Comparison of ENCODE assay signal across 9 mouse cellular contexts in the genomic region with DNA sequence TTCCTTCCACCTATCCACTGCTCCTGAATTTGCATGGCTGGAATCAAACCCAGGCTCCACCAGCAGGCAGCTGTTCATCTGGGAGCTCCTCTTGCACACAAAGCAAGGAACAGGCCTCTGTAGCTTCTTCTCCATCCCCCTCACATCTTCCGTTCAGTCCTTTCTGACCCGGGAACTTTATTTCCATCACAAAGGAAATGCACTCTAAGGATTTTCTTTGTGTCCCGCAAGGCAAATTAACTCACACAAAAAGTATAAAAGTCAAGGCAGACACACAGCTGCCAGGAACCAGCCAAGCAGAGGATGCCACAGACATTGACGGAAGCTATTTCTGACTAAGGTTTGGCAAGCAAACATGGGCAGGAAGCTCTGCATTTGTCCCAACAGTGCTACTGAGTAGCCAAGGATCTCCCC. TPM values are rescaled to one million over a fixed set of nuclear protein-coding genes. Genes with fewer than 3 reads are reported as not detected.
DNase-seq lines count a peak whose midpoint lies in the region; ATAC-seq and TF ChIP-seq lines count a peak whose summit lies in the region.
"Had no signal": no experiment of that assay in that cellular context is flagged by ENCODE, and none has a peak within 500 bp of the region (broad histone marks: within the 10 kb centered on the region; RNA-seq: fewer than 3 reads in every experiment).

No protein-coding gene starts in this region.

- H3K27me3 ChIP-seq in heart, embryonic 15.5 days = no peaks in the 10 kb centered on the region
- no peaks in the 10 kb centered on the region for H3K27me3 ChIP-seq in liver, embryonic 16.5 days (ENCODE audit: control insufficient read depth, insufficient read depth, low read depth, low read length)
- no peaks in the 10 kb centered on the region for H3K27me3 ChIP-seq in cerebellum, adult 2 months (ENCODE audit: control insufficient read depth, insufficient read depth, low read length)

- no peak overlapping the region for H3K4me3 ChIP-seq in heart, embryonic 15.5 days
- H3K4me3 ChIP-seq in liver, embryonic 16.5 days (ENCODE audit: low read depth, low read length) = no peak overlapping the region
- H3K4me3 ChIP-seq in cerebellum, adult 2 months (replicated peaks; ENCODE audit: insufficient read depth, low read depth, low read length) = no peak overlapping the region

- peaks cover 7% of the 10 kb centered on the region; the same call in 1 of the 2 replicates for H3K36me3 ChIP-seq in heart, embryonic 15.5 days
- H3K36me3 ChIP-seq in liver, embryonic 16.5 days (ENCODE audit: control insufficient read depth, insufficient read depth) = peaks cover 24% of the 10 kb centered on the region

- DNase-seq in ES-CJ7 (ENCODE audit: low read depth, low spot score) = peak; percentile 94
- no peak for DNase-seq in cerebellum, adult 2 months
- no peak for DNase-seq in frontal cortex, postnatal 25 days (ENCODE audit: low spot score in 2 of 2)
- no peak for DNase-seq in adrenal gland, postnatal 14 days
- no peak for DNase-seq in frontal cortex, postnatal 14 days (ENCODE audit: low spot score in 2 of 2)

- H3K4me2 ChIP-seq in heart, embryonic 15.5 days = no peak overlapping the region
- H3K4me2 ChIP-seq in liver, embryonic 16.5 days (ENCODE audit: low read depth, low read length) = no peak overlapping the region

- H3K9ac ChIP-seq in heart, embryonic 15.5 days = no peak overlapping the region
- H3K9ac ChIP-seq in liver, embryonic 16.5 days (ENCODE audit: low read depth, low read length) = no peak overlapping the region

- no peak for TF ChIP-seq POLR2A in cerebellum, adult 2 months (IDR thresholded peaks at IDR 0.05; ENCODE audit: borderline replicate concordance, insufficient read depth, low read length)

- H3K27ac ChIP-seq in heart, embryonic 15.5 days = peak overlapping the region; percentile 35; the same call in 1 of the 2 replicates
- H3K27ac ChIP-seq in liver, embryonic 16.5 days (ENCODE audit: low read length) = 0 out of 2 replicates have a peak overlapping the region, but pooled peaks have one; percentile 26
- H3K27ac ChIP-seq in cerebellum, adult 2 months (ENCODE audit: insufficient read depth, low read length) = no peak overlapping the region

- peaks cover 12% of the 10 kb centered on the region for H3K4me1 ChIP-seq in heart, embryonic 15.5 days (replicated peaks)
- H3K4me1 ChIP-seq in liver, embryonic 16.5 days (ENCODE audit: control insufficient read depth, low read depth, low read length) = peaks cover 8% of the 10 kb centered on the region
- peaks cover 37% of the 10 kb centered on the region for H3K4me1 ChIP-seq in cerebellum, adult 2 months (ENCODE audit: control insufficient read depth, insufficient read depth, low read length)

- TF ChIP-seq CTCF in cerebellum, adult 2 months (IDR thresholded peaks at IDR 0.05; ENCODE audit: borderline replicate concordance, insufficient read depth, low read depth, low read length) = no peak

- H3K9me3 ChIP-seq in heart, embryonic 15.5 days (replicated peaks) = no peaks in the 10 kb centered on the region
- no peaks in the 10 kb centered on the region for H3K9me3 ChIP-seq in liver, embryonic 16.5 days (replicated peaks; ENCODE audit: control insufficient read depth, low read length)

- ATAC-seq in CD4-positive, CD25-positive, alpha-beta regulatory T cell, adult 4 months = peak; percentile 31
- ATAC-seq in heart, embryonic 15.5 days (replicated peaks; ENCODE audit: insufficient number of reproducible peaks, insufficient read depth, low FRiP score, low read depth) = no peak
- ATAC-seq in liver, embryonic 16.5 days (ENCODE audit: low read depth) = no peak

- WGBS in heart, embryonic 15.5 days = 71% methylated on average over 4 of the region's 4 CpGs
- WGBS in liver, embryonic 16.5 days (ENCODE audit: insufficient replicate concordance) = 77% methylated on average over 4 of the region's 4 CpGs
- 24% methylated on average over 4 of the region's 4 CpGs for WGBS in cerebellum, adult 2 months

RNA-seq across cellular contexts. Expression of gene Golm1, which starts 18.6 kb away (rescaled TPM):
- polyA plus RNA-seq in CD4-positive, CD25-positive, alpha-beta regulatory T cell, adult 4 months (2017; shearing (Covaris generic)) = 10 to 100 TPM; 38.6 to 45.1 TPM
- 40.4 and 41.1 TPM in 2 replicates for polyA plus RNA-seq in heart, embryonic 15.5 days (2015; fragmentation: Nextera tagmentation; extraction: Ambion mirVana)
- 36.8 and 38.6 TPM in 2 replicates for polyA plus RNA-seq in liver, embryonic 16.5 days (2015; fragmentation: Nextera tagmentation; extraction: Ambion mirVana)
- 23.3 and 27.8 TPM in 2 replicates for polyA plus RNA-seq in cerebellum, adult 2 months (2012; rRNA removed)
- total RNA-seq in adrenal gland, postnatal 14 days (2021) = 10.7 and 13.7 TPM in 2 replicates

RNA-seq across cellular contexts. Expression of gene 4921517D22Rik, which starts 36.9 kb away (rescaled TPM):
- polyA plus RNA-seq in CD4-positive, CD25-positive, alpha-beta regulatory T cell, adult 4 months (2017; shearing (Covaris generic)) = not detected
- polyA plus RNA-seq in heart, embryonic 15.5 days (2015; fragmentation: Nextera tagmentation; extraction: Ambion mirVana) = not detected in 2 replicates
- polyA plus RNA-seq in liver, embryonic 16.5 days (2015; fragmentation: Nextera tagmentation; extraction: Ambion mirVana) = not detected in 2 replicates
- polyA plus RNA-seq in cerebellum, adult 2 months (2012; rRNA removed) = not detected in 2 replicates
- not detected in 2 replicates for total RNA-seq in adrenal gland, postnatal 14 days (2021)
- polyA plus RNA-seq: cortical plate, adult 2 months had no signal

RNA-seq across cellular contexts. Expression of gene Spata31d1a, which starts 53.1 kb away (rescaled TPM):
- not detected for polyA plus RNA-seq in CD4-positive, CD25-positive, alpha-beta regulatory T cell, adult 4 months (2017; shearing (Covaris generic))
- 0.03 TPM in 2 replicates for polyA plus RNA-seq in heart, embryonic 15.5 days (2015; fragmentation: Nextera tagmentation; extraction: Ambion mirVana)
- 0.12 TPM in 1 of 2 replicates, not detected in the other for polyA plus RNA-seq in liver, embryonic 16.5 days (2015; fragmentation: Nextera tagmentation; extraction: Ambion mirVana)
- 0.03 and 0.25 TPM in 2 replicates for polyA plus RNA-seq in cerebellum, adult 2 months (2012; rRNA removed)
- total RNA-seq in adrenal gland, postnatal 14 days (2021) = not detected in 2 replicates

RNA-seq across cellular contexts. Expression of gene Spata31d1b, which starts 55.1 kb away (rescaled TPM):
- polyA plus RNA-seq in CD4-positive, CD25-positive, alpha-beta regulatory T cell, adult 4 months (2017; shearing (Covaris generic)) = not detected
- not detected in 2 replicates for polyA plus RNA-seq in heart, embryonic 15.5 days (2015; fragmentation: Nextera tagmentation; extraction: Ambion mirVana)
- polyA plus RNA-seq in liver, embryonic 16.5 days (2015; fragmentation: Nextera tagmentation; extraction: Ambion mirVana) = not detected in 2 replicates
- polyA plus RNA-seq in cerebellum, adult 2 months (2012; rRNA removed) = not detected in 2 replicates
- total RNA-seq in adrenal gland, postnatal 14 days (2021) = not detected in 2 replicates
